Mouse (Mus musculus) kidney, embryonic 15.5 days (tissue): ENCODE results near the gene Gm8994. TPM values are rescaled to one million over a fixed set of nuclear protein-coding genes. Genes with fewer than 3 reads are reported as not detected.

Source experiments
- ATAC-seq: fragments of 200-750 bp; cut with Nextera tagmentation; replicated peaks from 2 replicates; pipeline ENCODE4 v1.8.0; 2017; ENCODE audit warnings: moderate TSS enrichment; ENCODE audit not compliant: low FRiP score
- H3K27ac ChIP-seq: fragments of 300-500 bp; sonication (generic); 2 replicates; pipeline ENCODE4 v1.5.1; 2015; ENCODE audit warnings: mild to moderate bottlenecking, inconsistent platforms
- H3K27me3 ChIP-seq: fragments of 300-500 bp; sonication (generic); 2 replicates; pipeline ENCODE4 v1.6.1; 2015; ENCODE audit warnings: inconsistent platforms
- H3K36me3 ChIP-seq: fragments of 300-500 bp; sonication (generic); 2 replicates; pipeline ENCODE4 v1.6.1; 2015; ENCODE audit warnings: inconsistent platforms
- H3K4me1 ChIP-seq: fragments of 300-500 bp; sonication (generic); 2 replicates; pipeline ENCODE4 v1.6.1; 2015; ENCODE audit warnings: inconsistent platforms
- H3K4me2 ChIP-seq: fragments of 300-500 bp; sonication (generic); 2 replicates; pipeline ENCODE4 v1.6.1; 2015; ENCODE audit warnings: moderate library complexity, mild to moderate bottlenecking, inconsistent platforms
- H3K4me3 ChIP-seq: fragments of 300-500 bp; sonication (generic); replicated peaks from 2 replicates; pipeline ENCODE4 v1.5.1; 2015; ENCODE audit warnings: mild to moderate bottlenecking, inconsistent platforms
- H3K9ac ChIP-seq: fragments of 300-500 bp; sonication (generic); 2 replicates; pipeline ENCODE4 v1.6.1; 2015; ENCODE audit warnings: mild to moderate bottlenecking, inconsistent platforms
- H3K9me3 ChIP-seq: fragments of 300-500 bp; sonication (generic); replicated peaks from 2 replicates; pipeline ENCODE4 v1.6.1; 2016; ENCODE audit warnings: inconsistent platforms
- WGBS: fragments of 180-500 bp; shearing (Covaris S2); methylation state at CpG from one replicate; pipeline ENCODE4 v1.1.7; 2015; ENCODE audit warnings: mixed read lengths; 5-methylcytosine and 5-hydroxymethylcytosine counted together
- polyA plus RNA-seq: library from polyadenylated mRNA; unstranded; fragments of >200 nt; fragmentation: Nextera tagmentation; extraction: Ambion mirVana; gene quantifications from 2 replicates; pipeline ENCODE4 v1.2.1, GENCODE M21; 2015

The Gm8994 gene
- polyA plus RNA-seq, 1 experiment from 2014 or later, result not detected

- H3K27me3 ChIP-seq, result no peaks in the 10 kb centered on the region
- WGBS, result 77% methylated on average over 12 of the region's 12 CpGs
- no peaks in the 10 kb centered on the region for H3K4me1 ChIP-seq
These were observed 37.2 kb downstream of the Gm8994 start for GRCm38 (mm10) chr6:136364430-136365098.

GRCm38 (mm10) chr6:136376097-136376496 lies 48.8 kb downstream of the Gm8994 start:
- Histone ChIP-seq H3K4me3 (no peak overlapping the region), H3K9me3 (peaks cover 5% of the 10 kb centered on the region; the same call in 1 of the 2 replicates), H3K36me3 (no peaks in the 10 kb centered on the region), H3K4me2 (no peak overlapping the region), H3K27ac (no peak overlapping the region), H3K9ac (no peak overlapping the region), H3K27me3 (no peaks in the 10 kb centered on the region), H3K4me1 (no peaks in the 10 kb centered on the region)
- ATAC-seq, result no peak

More at GRCm38 (mm10) chr6:136364430-136365098, 37.2 kb downstream of the Gm8994 start:
- H3K4me3 ChIP-seq, result no peak overlapping the region
- no peak overlapping the region for H3K27ac ChIP-seq
- H3K9ac ChIP-seq, result no peak overlapping the region
- no peaks in the 10 kb centered on the region for H3K9me3 ChIP-seq
- ATAC-seq, result no peak
- no peaks in the 10 kb centered on the region for H3K36me3 ChIP-seq
- no peak overlapping the region for H3K4me2 ChIP-seq

Other genes starting within 250 kb of the Gm8994 start
- 0.08 and 1.4 TPM in 2 replicates for gene Grin2b, start 154.0 kb upstream of the Gm8994 start, polyA plus RNA-seq
- gene E330021D16Rik, start 88.0 kb downstream of the Gm8994 start, polyA plus RNA-seq, result 1.4 and 2.0 TPM in 2 replicates
- gene Atf7ip, start 178.6 kb downstream of the Gm8994 start, polyA plus RNA-seq, result 43.1 and 44.2 TPM in 2 replicates